Comparison of ENCODE assay signal across 8 mouse cellular contexts in the genomic region with DNA sequence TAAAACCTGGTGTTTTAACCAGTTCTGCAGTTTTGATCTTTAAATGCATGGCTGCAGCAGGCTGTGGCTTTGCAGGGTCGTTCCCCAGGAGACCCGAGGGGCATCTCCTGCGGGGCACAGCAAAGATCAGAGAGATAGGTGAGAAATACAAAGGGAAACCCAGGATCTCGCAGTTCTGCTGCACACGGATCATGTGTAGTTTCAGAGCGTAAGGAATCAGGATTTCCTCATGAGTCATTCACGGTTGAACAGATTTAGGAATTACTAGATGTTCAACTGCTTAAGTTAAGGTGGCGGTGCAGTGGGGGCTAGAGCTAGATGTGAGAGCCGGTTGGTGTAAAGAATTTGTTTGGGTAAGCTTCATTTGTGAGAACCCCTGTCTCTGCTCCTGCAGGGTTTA. TPM values are rescaled to one million over a fixed set of nuclear protein-coding genes. Genes with fewer than 3 reads are reported as not detected.
DNase-seq lines count a peak whose midpoint lies in the region; ATAC-seq and TF ChIP-seq lines count a peak whose summit lies in the region.

No protein-coding gene starts in this region.

- H3K4me3 ChIP-seq in megakaryocyte, embryonic 14.5 days (replicated peaks) = peak overlapping the region; percentile 98
- peak overlapping the region; percentile 68 for H3K4me3 ChIP-seq in kidney, embryonic 15.5 days (replicated peaks)
- H3K4me3 ChIP-seq in midbrain, postnatal 0 days (ENCODE audit: low read depth, low read length) = peak overlapping the region; percentile 70

- H3K4me2 ChIP-seq in kidney, embryonic 15.5 days = peak overlapping the region; percentile 80
- peak overlapping the region; percentile 82 for H3K4me2 ChIP-seq in midbrain, postnatal 0 days (ENCODE audit: low read depth, low read length, poor library complexity, severe bottlenecking)

- no peak for ATAC-seq in megakaryocyte, adult 5-6 weeks (ENCODE audit: poor library complexity, severe bottlenecking)
- peak; percentile 24 for ATAC-seq in frontal cortex, adult (ENCODE audit: low TSS enrichment)
- peak; percentile 7; the same call in 1 of the 2 replicates for ATAC-seq in kidney, embryonic 15.5 days (replicated peaks; ENCODE audit: low FRiP score)
- no peak for ATAC-seq in midbrain, postnatal 0 days (ENCODE audit: low FRiP score)

- peaks cover 32% of the 10 kb centered on the region for H3K4me1 ChIP-seq in megakaryocyte, embryonic 14.5 days
- H3K4me1 ChIP-seq in kidney, embryonic 15.5 days = peaks cover 17% of the 10 kb centered on the region
- peaks cover 4% of the 10 kb centered on the region; the same call in 1 of the 2 replicates for H3K4me1 ChIP-seq in midbrain, postnatal 0 days (ENCODE audit: insufficient read depth, low read length)

- H3K27ac ChIP-seq in kidney, embryonic 15.5 days = peak overlapping the region; percentile 82
- H3K27ac ChIP-seq in midbrain, postnatal 0 days (ENCODE audit: low read depth, low read length) = peak overlapping the region; percentile 94

- peak overlapping the region; percentile 35 for H3K9ac ChIP-seq in kidney, embryonic 15.5 days
- peak overlapping the region; percentile 60 for H3K9ac ChIP-seq in midbrain, postnatal 0 days (replicated peaks; ENCODE audit: low read length, poor library complexity, severe bottlenecking)

- peaks cover 12% of the 10 kb centered on the region for H3K36me3 ChIP-seq in megakaryocyte, embryonic 14.5 days (replicated peaks; ENCODE audit: low read length)
- no peaks in the 10 kb centered on the region for H3K36me3 ChIP-seq in kidney, embryonic 15.5 days
- peaks cover 5% of the 10 kb centered on the region; the same call in 1 of the 2 replicates for H3K36me3 ChIP-seq in midbrain, postnatal 0 days (ENCODE audit: insufficient read depth, low read length)

- H3K9me3 ChIP-seq in megakaryocyte, embryonic 14.5 days = no peaks in the 10 kb centered on the region
- no peaks in the 10 kb centered on the region for H3K9me3 ChIP-seq in kidney, embryonic 15.5 days (replicated peaks)
- H3K9me3 ChIP-seq in midbrain, postnatal 0 days (ENCODE audit: low read length) = no peaks in the 10 kb centered on the region

- H3K27me3 ChIP-seq in megakaryocyte, embryonic 14.5 days (replicated peaks) = no peaks in the 10 kb centered on the region
- H3K27me3 ChIP-seq in kidney, embryonic 15.5 days = no peaks in the 10 kb centered on the region
- H3K27me3 ChIP-seq in midbrain, postnatal 0 days (ENCODE audit: insufficient read depth, low read length) = no peaks in the 10 kb centered on the region

- DNase-seq in adrenal gland, adult 2 months = peak; percentile 59
- DNase-seq in adrenal gland, adult 8-10 months = no peak
- DNase-seq in midbrain, postnatal 0 days (ENCODE audit: low spot score) = peak; percentile 26
- no peak for DNase-seq in gastrocnemius, postnatal 25 days

- TF ChIP-seq CTCF in midbrain, postnatal 0 days (IDR thresholded peaks at IDR 0.05) = no peak

- 2% methylated on average over 9 of the region's 9 CpGs for WGBS in kidney, embryonic 15.5 days
- WGBS in midbrain, postnatal 0 days = 1% methylated on average over 9 of the region's 9 CpGs

RNA-seq across cellular contexts. Expression of gene Rgs2, which starts 0.8 kb away (rescaled TPM):
- 100 to 1,000 TPM; 342 to 413 TPM for total RNA-seq in adrenal gland, adult 2 months (2021)
- polyA plus RNA-seq in adrenal gland, adult 2 months (2012; rRNA removed) = 3.5 and 3.9 TPM in 2 replicates
- 100 to 1,000 TPM; 180 to 417 (median 331) TPM for total RNA-seq in adrenal gland, adult 8-10 months (2022)
- 36.1 TPM in 1 of 2 replicates, not detected in the other for polyA plus RNA-seq in megakaryocyte, embryonic 14.5 days (2012; ENCODE audit: insufficient read depth, low replicate concordance)
- total RNA-seq in megakaryocyte, adult 5-6 weeks (2015) = 474 and 499 TPM in 2 replicates
- 300 and 347 TPM in 2 replicates for total RNA-seq in megakaryocyte, adult 5-6 weeks (2017)
- polyA plus RNA-seq in kidney, embryonic 15.5 days (2015; fragmentation: Nextera tagmentation; extraction: Ambion mirVana) = 32.1 and 41.6 TPM in 2 replicates
- 26.4 and 34.4 TPM in 2 replicates for total RNA-seq in midbrain, postnatal 0 days (2014; rRNA removed)
- 83.3 and 85.2 TPM in 2 replicates for polyA plus RNA-seq in midbrain, postnatal 0 days (2015; fragmentation: Nextera tagmentation; extraction: Ambion mirVana)
- 1 to 10 TPM; 7.2 to 7.4 TPM for total RNA-seq in gastrocnemius, postnatal 25 days (2021)

Comparison
In these comparisons a context has a peak if more than half of its experiments do, and no peak if none do; other contexts are left out.
1. DNase-seq: peak in adrenal gland, adult 2 months (single experiment) and midbrain, postnatal 0 days (single experiment); none in adrenal gland, adult 8-10 months (single experiment) and gastrocnemius, postnatal 25 days (single experiment).
2. ATAC-seq: peak in frontal cortex, adult (single experiment) and kidney, embryonic 15.5 days (single experiment); none in megakaryocyte, adult 5-6 weeks (single experiment) and midbrain, postnatal 0 days (single experiment).
3. Peak in every context shown above with its lines, with median percentiles within 50 percentile points of each other: H3K4me3 ChIP-seq.